Mouse (Mus musculus) G1E (cell line): ENCODE measurements around the gene Sec24a. TPM values are rescaled to one million over a fixed set of nuclear protein-coding genes. Genes with fewer than 3 reads are reported as not detected.

Experiments
- ATAC-seq: 2 replicates; pipeline ENCODE4 v1.8.0; 2016; ENCODE audit warnings: mild to moderate bottlenecking; ENCODE audit not compliant: insufficient number of reproducible peaks, poor library complexity, low FRiP score, severe bottlenecking; ENCODE audit errors: extremely low read depth
- DNase-seq: peaks from one replicate; pipeline ENCODE4 v3.0.0; 2012; ENCODE audit warnings: low spot score
- H3K27me3 ChIP-seq: 2 replicates; pipeline ENCODE4 v1.6.1; 2012; ENCODE audit warnings: mild to moderate bottlenecking, low read length, inconsistent platforms; ENCODE audit not compliant: insufficient read depth
- H3K36me3 ChIP-seq: replicated peaks from 2 replicates; pipeline ENCODE3; 2012; ENCODE audit warnings: mild to moderate bottlenecking, inconsistent platforms
- H3K4me1 ChIP-seq: 2 replicates; pipeline ENCODE4 v1.6.1; 2012; ENCODE audit warnings: low read depth, low read length, inconsistent platforms, mixed read lengths; ENCODE audit not compliant: insufficient read depth
- H3K4me3 ChIP-seq: 2 replicates; pipeline ENCODE4 v1.5.1; 2012; ENCODE audit warnings: low read depth, mild to moderate bottlenecking, inconsistent platforms, low read length, moderate library complexity, mixed read lengths
- H3K9me3 ChIP-seq: replicated peaks from 2 replicates; pipeline ENCODE4 v1.6.1; 2012; ENCODE audit warnings: inconsistent platforms
- CTCF ChIP-seq: IDR thresholded peaks from 2 replicates; pipeline ENCODE4 v1.5.1; 2012; ENCODE audit warnings: low read depth, low read length, inconsistent platforms, mixed read lengths
- GATA1 ChIP-seq: IDR thresholded peaks from 2 replicates; pipeline ENCODE4 v1.6.1; 2012; ENCODE audit warnings: borderline replicate concordance, low read length, inconsistent platforms, mixed read lengths
- GATA2 ChIP-seq: IDR thresholded peaks from 2 replicates; pipeline ENCODE4 v1.6.1; 2012; ENCODE audit warnings: low read depth, low read length, inconsistent platforms, borderline replicate concordance
- POLR2AphosphoS5 ChIP-seq: IDR thresholded peaks from 2 replicates; pipeline ENCODE4 v1.6.1; 2012; ENCODE audit warnings: low read depth, low read length, inconsistent platforms; ENCODE audit not compliant: insufficient replicate concordance
- TAL1 ChIP-seq: conservative IDR thresholded peaks from 2 replicates; pipeline ENCODE4 v1.6.1; 2012; ENCODE audit warnings: low read depth, low read length, inconsistent platforms, mixed read lengths
- polyA plus RNA-seq: library from polyadenylated mRNA; stranded (reverse); fragments of >175 nt; gene quantifications from 2 replicates; pipeline ENCODE4 v1.2.3, GENCODE M21; 2012
- total RNA-seq, 2 experiments: library from RNA; stranded (forward) in 1 of 2; stranded (reverse) in 1 of 2; fragments of 200-1000 nt in 1 of 2; fragments of >200 nt in 1 of 2; fragmentation: Nextera tagmentation in 1 of 2; gene quantifications; 2 replicates each; pipeline ENCODE4 v1.2.3; 2014 to 2017

Sec24a gene
- total and polyA plus RNA-seq, 3 experiments, result 8.2 to 40.9 (median 22.4) TPM

DNA sequence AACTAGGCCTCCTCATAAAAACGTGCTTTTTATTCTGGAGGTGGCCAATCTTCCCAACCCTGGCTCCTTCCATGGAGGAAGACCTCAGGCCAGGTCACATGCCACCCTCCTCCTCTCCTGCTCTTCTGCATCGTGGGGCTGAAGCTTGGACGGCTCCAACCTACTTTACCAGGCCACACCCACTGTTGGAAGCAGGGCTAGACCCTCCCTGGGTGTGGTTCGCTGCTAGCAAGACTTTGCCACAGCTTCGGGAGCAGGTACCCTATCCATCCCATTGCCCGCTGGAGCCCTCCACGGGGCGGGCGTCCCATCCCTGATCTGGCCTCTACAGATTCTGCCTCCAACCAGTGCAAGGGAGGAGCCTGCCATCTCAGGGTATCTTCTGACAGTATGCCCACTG lies 120.2 kb downstream of the Sec24a start:
- TF ChIP-seq POLR2AphosphoS5 (no peak), TAL1 (no peak), GATA2 (no peak), CTCF (no peak), GATA1 (no peak)
- H3K4me3 ChIP-seq, result no peak overlapping the region
- H3K9me3 ChIP-seq, result no peaks in the 10 kb centered on the region
- peaks cover 22% of the 10 kb centered on the region for H3K4me1 ChIP-seq
- H3K36me3 ChIP-seq, result no peaks in the 10 kb centered on the region
- ATAC-seq (no peak), DNase-seq (no peak)
- H3K27me3 ChIP-seq, result peaks cover 68% of the 10 kb centered on the region

Other genes with a start within 250 kb of the Sec24a start
- gene Phykpl, start 178.9 kb downstream of the Sec24a start, total RNA-seq (2014; fragmentation: Nextera tagmentation), result 49.2 and 52.0 TPM in 2 replicates
- 46.9 and 49.3 TPM in 2 replicates for gene Phykpl, start 178.9 kb downstream of the Sec24a start, total RNA-seq (2017)
- 11.0 and 12.6 TPM in 2 replicates for gene Phykpl, start 178.9 kb downstream of the Sec24a start, polyA plus RNA-seq
- 504 and 536 TPM in 2 replicates for gene Hnrnpab, start 156.8 kb downstream of the Sec24a start, total RNA-seq (2014; fragmentation: Nextera tagmentation)
- 669 and 683 TPM in 2 replicates for gene Hnrnpab, start 156.8 kb downstream of the Sec24a start, total RNA-seq (2017)
- gene Hnrnpab, start 156.8 kb downstream of the Sec24a start, polyA plus RNA-seq, result 1,141 and 1,394 TPM in 2 replicates
- gene Nhp2, start 143.9 kb downstream of the Sec24a start, total RNA-seq (2014; fragmentation: Nextera tagmentation), result 73.2 and 91.1 TPM in 2 replicates
- gene Nhp2, start 143.9 kb downstream of the Sec24a start, total RNA-seq (2017), result 136 and 139 TPM in 2 replicates
- gene Nhp2, start 143.9 kb downstream of the Sec24a start, polyA plus RNA-seq, result 202 and 235 TPM in 2 replicates
- gene Rmnd5b, start 127.7 kb downstream of the Sec24a start, total RNA-seq (2014; fragmentation: Nextera tagmentation), result 27.6 and 35.8 TPM in 2 replicates
- gene Rmnd5b, start 127.7 kb downstream of the Sec24a start, total RNA-seq (2017), result 26.8 and 28.0 TPM in 2 replicates
- 15.7 and 18.4 TPM in 2 replicates for gene Rmnd5b, start 127.7 kb downstream of the Sec24a start, polyA plus RNA-seq
- gene N4bp3, start 112.8 kb downstream of the Sec24a start, total RNA-seq (2014; fragmentation: Nextera tagmentation), result not detected in 2 replicates
- 0.05 and 0.35 TPM in 2 replicates for gene N4bp3, start 112.8 kb downstream of the Sec24a start, total RNA-seq (2017)
- gene N4bp3, start 112.8 kb downstream of the Sec24a start, polyA plus RNA-seq, result 0.08 and 0.13 TPM in 2 replicates
- not detected in 2 replicates for gene D930048N14Rik, start 112.7 kb downstream of the Sec24a start, total RNA-seq (2014; fragmentation: Nextera tagmentation)
- 0.05 and 0.06 TPM in 2 replicates for gene D930048N14Rik, start 112.7 kb downstream of the Sec24a start, total RNA-seq (2017)
- gene D930048N14Rik, start 112.7 kb downstream of the Sec24a start, polyA plus RNA-seq, result not detected in 2 replicates
- 16.8 and 19.5 TPM in 2 replicates for gene 0610009B22Rik, start 74.8 kb downstream of the Sec24a start, total RNA-seq (2014; fragmentation: Nextera tagmentation)
- gene 0610009B22Rik, start 74.8 kb downstream of the Sec24a start, total RNA-seq (2017), result 39.6 and 41.1 TPM in 2 replicates
- 2.4 and 2.8 TPM in 2 replicates for gene 0610009B22Rik, start 74.8 kb downstream of the Sec24a start, polyA plus RNA-seq
- 103 and 125 TPM in 2 replicates for gene Sar1b, start 53 bp upstream of the Sec24a start, total RNA-seq (2014; fragmentation: Nextera tagmentation)
- 58.7 and 59.2 TPM in 2 replicates for gene Sar1b, start 53 bp upstream of the Sec24a start, total RNA-seq (2017)
- gene Sar1b, start 53 bp upstream of the Sec24a start, polyA plus RNA-seq, result 2.9 and 4.0 TPM in 2 replicates
- gene Jade2, start 94.0 kb upstream of the Sec24a start, total RNA-seq (2014; fragmentation: Nextera tagmentation), result 8.4 and 8.8 TPM in 2 replicates
- gene Jade2, start 94.0 kb upstream of the Sec24a start, total RNA-seq (2017), result 6.9 and 7.0 TPM in 2 replicates
- gene Jade2, start 94.0 kb upstream of the Sec24a start, polyA plus RNA-seq, result 12.9 and 13.7 TPM in 2 replicates
- 148 and 158 TPM in 2 replicates for gene Cdkn2aipnl, start 204.0 kb upstream of the Sec24a start, total RNA-seq (2014; fragmentation: Nextera tagmentation)
- 81.5 and 86.8 TPM in 2 replicates for gene Cdkn2aipnl, start 204.0 kb upstream of the Sec24a start, total RNA-seq (2017)
- 47.2 and 49.4 TPM in 2 replicates for gene Cdkn2aipnl, start 204.0 kb upstream of the Sec24a start, polyA plus RNA-seq
- gene Ube2b, start 237.1 kb upstream of the Sec24a start, total RNA-seq (2014; fragmentation: Nextera tagmentation), result 62.4 and 73.4 TPM in 2 replicates
- 106 and 113 TPM in 2 replicates for gene Ube2b, start 237.1 kb upstream of the Sec24a start, total RNA-seq (2017)
- gene Ube2b, start 237.1 kb upstream of the Sec24a start, polyA plus RNA-seq, result 100.0 and 120 TPM in 2 replicates
- gene Cdkl3, start 240.6 kb upstream of the Sec24a start, total RNA-seq (2014; fragmentation: Nextera tagmentation), result 6.8 and 12.6 TPM in 2 replicates
- 2.3 and 2.5 TPM in 2 replicates for gene Cdkl3, start 240.6 kb upstream of the Sec24a start, total RNA-seq (2017)
- gene Cdkl3, start 240.6 kb upstream of the Sec24a start, polyA plus RNA-seq, result 0.78 and 0.90 TPM in 2 replicates